Mouse (Mus musculus) cerebellum, adult 2 months (tissue): ENCODE results near the gene Tssk3. TPM values are rescaled to one million over a fixed set of nuclear protein-coding genes. Genes with fewer than 3 reads are reported as not detected.

Source experiments
- DNase-seq, 2 experiments: peaks; one replicate each; pipeline ENCODE4 v3.0.0; 2021
- H3K27ac ChIP-seq: fragments of 200-500 bp; 2 replicates; pipeline ENCODE4 v1.5.1; 2012; ENCODE audit warnings: low read length, control low read depth, inconsistent platforms; ENCODE audit not compliant: insufficient read depth
- H3K27me3 ChIP-seq: fragments of 200-500 bp; 2 replicates; pipeline ENCODE4 v1.6.1; 2012; ENCODE audit warnings: inconsistent platforms, mild to moderate bottlenecking, low read length, moderate library complexity; ENCODE audit not compliant: control insufficient read depth, insufficient read depth
- H3K4me1 ChIP-seq: fragments of 200-500 bp; 2 replicates; pipeline ENCODE4 v1.6.1; 2011; ENCODE audit warnings: low read length; ENCODE audit not compliant: control insufficient read depth, insufficient read depth
- H3K4me3 ChIP-seq: fragments of 200-500 bp; replicated peaks from 2 replicates; pipeline ENCODE3; 2011; ENCODE audit warnings: mild to moderate bottlenecking, low read depth, low read length, control low read depth; ENCODE audit not compliant: insufficient read depth
- CTCF ChIP-seq: fragments of 200-500 bp; IDR thresholded peaks from 2 replicates; pipeline ENCODE4 v1.5.1; 2011; ENCODE audit warnings: low read depth, mild to moderate bottlenecking, control low read depth, low read length, moderate library complexity, borderline replicate concordance; ENCODE audit not compliant: insufficient read depth
- POLR2A ChIP-seq: fragments of 200-500 bp; IDR thresholded peaks from 2 replicates; pipeline ENCODE4 v1.6.1; 2011; ENCODE audit warnings: low read length, control low read depth, borderline replicate concordance; ENCODE audit not compliant: insufficient read depth
- WGBS: fragments of 180-500 bp; shearing (Covaris S2); methylation state at CpG from one replicate; pipeline ENCODE4 v1.1.7; 2018; 5-methylcytosine and 5-hydroxymethylcytosine counted together
- polyA plus RNA-seq: library from polyadenylated mRNA; depleted of rRNA; stranded (reverse); fragments of >200 nt; gene quantifications from 2 replicates; pipeline ENCODE4 v1.2.3, GENCODE M21; 2012

The Tssk3 gene
- polyA plus RNA-seq, 1 experiment: 0.16 TPM

GRCm38 (mm10) chr4:129496631-129497030 is 5.8 kb upstream of the Tssk3 start:
- no peak overlapping the region for H3K27ac ChIP-seq
- TF ChIP-seq CTCF (no peak), POLR2A (no peak)
- H3K4me3 ChIP-seq: no peak overlapping the region
- no peaks in the 10 kb centered on the region for H3K27me3 ChIP-seq
- DNase-seq: no peak
- no peaks in the 10 kb centered on the region for H3K4me1 ChIP-seq
- WGBS: 36% methylated on average over 6 of the region's 6 CpGs

- TF ChIP-seq POLR2A: no peak
- TF ChIP-seq CTCF: 0 out of 2 replicates have a peak, but pooled peaks have one; percentile 23
- H3K27me3 ChIP-seq: no peaks in the 10 kb centered on the region
- no peaks in the 10 kb centered on the region for H3K4me1 ChIP-seq
- H3K27ac ChIP-seq: no peak overlapping the region
- DNase-seq: no peak
- H3K4me3 ChIP-seq: no peak overlapping the region
- WGBS: 35% methylated on average over 16 of the region's 16 CpGs
Observed at GRCm38 (mm10) chr4:129495672-129496562, 5.1 kb upstream of the Tssk3 start.

- TF ChIP-seq CTCF (no peak), POLR2A (no peak)
- Histone ChIP-seq H3K27ac (no peak overlapping the region), H3K4me3 (no peak overlapping the region), H3K4me1 (no peaks in the 10 kb centered on the region), H3K27me3 (no peaks in the 10 kb centered on the region)
- no peak for DNase-seq
- WGBS: 68% methylated on average over 7 of the region's 7 CpGs
Observed at GRCm38 (mm10) chr4:129494681-129495080, 3.9 kb upstream of the Tssk3 start.

- H3K4me1 ChIP-seq: no peaks in the 10 kb centered on the region; the same call in 1 of the 2 replicates
- H3K27ac ChIP-seq: no peak overlapping the region
- no peaks in the 10 kb centered on the region for H3K27me3 ChIP-seq
- DNase-seq: no peak
- no peak overlapping the region for H3K4me3 ChIP-seq
- WGBS: 96% methylated on average over 1 of the region's 1 CpGs
- TF ChIP-seq CTCF (no peak), POLR2A (no peak)
Observed at GRCm38 (mm10) chr4:129481090-129481489, 9.7 kb downstream of the Tssk3 start.

- Histone ChIP-seq H3K4me3 (no peak overlapping the region), H3K4me1 (no peaks in the 10 kb centered on the region; the same call in 1 of the 2 replicates), H3K27ac (no peak overlapping the region), H3K27me3 (no peaks in the 10 kb centered on the region)
- 95% methylated on average over 3 of the region's 3 CpGs for WGBS
- TF ChIP-seq CTCF: no peak
- TF ChIP-seq POLR2A: no peak
- no peak for DNase-seq
Observed at GRCm38 (mm10) chr4:129479863-129480262, 11.0 kb downstream of the Tssk3 start.

GRCm38 (mm10) chr4:129476047-129476446 is 14.8 kb downstream of the Tssk3 start:
- Histone ChIP-seq H3K4me3 (no peak overlapping the region), H3K27me3 (no peaks in the 10 kb centered on the region), H3K4me1 (no peaks in the 10 kb centered on the region; the same call in 1 of the 2 replicates), H3K27ac (no peak overlapping the region)
- DNase-seq: no peak
- no peak for TF ChIP-seq CTCF
- no peak for TF ChIP-seq POLR2A
- WGBS: 90% methylated on average over 11 of the region's 11 CpGs

- peaks cover 15% of the 10 kb centered on the region; the same call in 1 of the 2 replicates for H3K4me1 ChIP-seq
- H3K27ac ChIP-seq: no peak overlapping the region
- H3K4me3 ChIP-seq: no peak overlapping the region
- peak in 1 of 2 experiments; percentile 44 for DNase-seq
- H3K27me3 ChIP-seq: no peaks in the 10 kb centered on the region
- 38% methylated on average over 4 of the region's 4 CpGs for WGBS
- TF ChIP-seq CTCF (no peak), POLR2A (no peak)
Observed at GRCm38 (mm10) chr4:129464286-129464815, 26.5 kb downstream of the Tssk3 start.
